Mouse (Mus musculus): ENCODE data around the gene Cry2. TPM values are rescaled to one million over a fixed set of nuclear protein-coding genes. Genes with fewer than 3 reads are reported as not detected.

The Cry2 gene
- polyA plus RNA-seq, 1 experiment from 2014 or later, result 17.8 TPM

DNA sequence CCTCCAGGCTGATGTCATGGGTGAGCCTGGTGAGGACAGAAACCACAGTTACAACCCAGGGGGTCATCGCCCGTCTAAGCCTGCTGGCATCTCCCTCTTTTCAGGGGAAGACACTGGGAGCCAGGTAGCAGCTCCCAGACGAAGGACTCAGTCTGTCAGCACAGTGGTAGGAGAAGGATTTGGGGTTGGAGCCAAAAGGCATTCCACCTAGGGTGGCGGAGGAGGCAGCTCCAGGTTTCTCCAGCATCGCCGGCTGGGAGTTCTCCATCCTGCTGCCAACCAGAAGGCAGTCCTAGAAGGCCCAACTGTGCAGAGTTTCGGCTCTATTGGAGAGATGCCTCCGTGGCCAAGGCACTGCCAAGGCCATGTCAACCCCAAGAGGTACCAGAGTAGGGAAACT, 42.7 kb downstream of the Cry2 start:
- Histone ChIP-seq H3K9me3 (ENCODE audit: control insufficient read depth, low read length) (no peaks in the 10 kb centered on the region), H3K9ac (ENCODE audit: low read length) (no peak overlapping the region), H3K27ac (replicated peaks in 1 of 2; ENCODE audit: control insufficient read depth in 1 of 2, insufficient read depth in 1 of 2, low read depth in 2 of 2, low read length in 2 of 2) (no peak overlapping the region), H3K4me2 (ENCODE audit: low read length) (no peak overlapping the region), H3K4me1 (ENCODE audit: control insufficient read depth in 2 of 2, insufficient read depth in 2 of 2, low read length in 2 of 2) (peaks cover 14 to 21% of the 10 kb centered on the region in 2 experiments; a peak in 3 of 4 replicates), H3K36me3 (ENCODE audit: control insufficient read depth, insufficient read depth, low read length) (peaks cover 2% of the 10 kb centered on the region; the same call in 1 of the 2 replicates), H3K27me3 (ENCODE audit: control insufficient read depth, insufficient read depth, low read length) (peaks cover 25% of the 10 kb centered on the region), H3K4me3 (ENCODE audit: control insufficient read depth in 1 of 2, insufficient read depth in 1 of 2, low read depth in 1 of 2, low read length in 2 of 2) (no peak overlapping the region)
- no peak for ATAC-seq (ENCODE audit: insufficient number of reproducible peaks, insufficient read depth, low FRiP score, low read depth)
- WGBS, result 82% methylated on average over 8 of the region's 8 CpGs

GRCm38 (mm10) chr2:92390206-92390930, 43.5 kb downstream of the Cry2 start:
- WGBS, result 61% methylated on average over 6 of the region's 6 CpGs
- no peak overlapping the region for H3K27ac ChIP-seq (replicated peaks in 1 of 2; ENCODE audit: control insufficient read depth in 1 of 2, insufficient read depth in 1 of 2, low read depth in 2 of 2, low read length in 2 of 2)
- H3K4me2 ChIP-seq (ENCODE audit: low read length), result no peak overlapping the region
- no peak overlapping the region for H3K9ac ChIP-seq (ENCODE audit: low read length)
- H3K4me1 ChIP-seq (ENCODE audit: control insufficient read depth in 2 of 2, insufficient read depth in 2 of 2, low read length in 2 of 2), result peaks cover 14 to 21% of the 10 kb centered on the region in 2 experiments; a peak in 3 of 4 replicates
- no peak for ATAC-seq (ENCODE audit: insufficient number of reproducible peaks, insufficient read depth, low FRiP score, low read depth)
- no peak overlapping the region for H3K4me3 ChIP-seq (ENCODE audit: control insufficient read depth in 1 of 2, insufficient read depth in 1 of 2, low read depth in 1 of 2, low read length in 2 of 2)
- H3K27me3 ChIP-seq (ENCODE audit: control insufficient read depth, insufficient read depth, low read length), result peaks cover 25% of the 10 kb centered on the region
- peaks cover 4% of the 10 kb centered on the region; the same call in 1 of the 2 replicates for H3K36me3 ChIP-seq (ENCODE audit: control insufficient read depth, insufficient read depth, low read length)
- no peaks in the 10 kb centered on the region for H3K9me3 ChIP-seq (ENCODE audit: control insufficient read depth, low read length)

DNA sequence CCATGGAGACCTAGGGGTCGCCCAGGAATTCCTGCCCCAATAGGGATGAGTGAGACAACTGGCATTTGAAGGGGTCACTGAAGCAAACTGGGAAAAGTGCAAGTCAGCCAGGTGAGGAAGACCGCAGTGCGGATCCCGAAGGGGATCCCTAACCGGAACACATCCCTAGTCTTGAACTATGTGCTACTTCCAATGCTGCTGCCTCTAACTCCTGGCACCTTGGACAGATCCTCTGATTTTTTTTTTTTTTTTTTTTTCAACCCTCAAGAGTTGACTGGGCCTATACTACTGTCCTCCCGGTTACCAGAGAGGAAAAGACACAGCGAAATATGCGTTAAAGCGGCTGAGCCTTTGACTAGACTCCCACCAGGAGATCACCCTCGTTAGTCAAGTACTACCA, 44.2 kb downstream of the Cry2 start:
- ATAC-seq (ENCODE audit: insufficient number of reproducible peaks, insufficient read depth, low FRiP score, low read depth), result no peak; the same call in 1 of the 2 replicates
- Histone ChIP-seq H3K27me3 (ENCODE audit: control insufficient read depth, insufficient read depth, low read length) (peaks cover 24% of the 10 kb centered on the region), H3K36me3 (ENCODE audit: control insufficient read depth, insufficient read depth, low read length) (peaks cover 4% of the 10 kb centered on the region; the same call in 1 of the 2 replicates), H3K9me3 (ENCODE audit: control insufficient read depth, low read length) (no peaks in the 10 kb centered on the region), H3K4me2 (ENCODE audit: low read length) (peak overlapping the region; percentile 84), H3K4me3 (ENCODE audit: control insufficient read depth in 1 of 2, insufficient read depth in 1 of 2, low read depth in 1 of 2, low read length in 2 of 2) (peak overlapping the region; percentile 61), H3K4me1 (ENCODE audit: control insufficient read depth in 2 of 2, insufficient read depth in 2 of 2, low read length in 2 of 2) (peaks cover 14 to 21% of the 10 kb centered on the region in 2 experiments; a peak in 3 of 4 replicates), H3K9ac (ENCODE audit: low read length) (peak overlapping the region; percentile 71; the same call in 1 of the 2 replicates), H3K27ac (replicated peaks in 1 of 2; ENCODE audit: control insufficient read depth in 1 of 2, insufficient read depth in 1 of 2, low read depth in 2 of 2, low read length in 2 of 2) (no peak overlapping the region)
- 9% methylated on average over 10 of the region's 10 CpGs for WGBS

- no peaks in the 10 kb centered on the region for H3K9me3 ChIP-seq (ENCODE audit: control insufficient read depth, low read length)
- H3K4me2 ChIP-seq (ENCODE audit: low read length), result peak overlapping the region; percentile 84
- H3K27ac ChIP-seq (replicated peaks in 1 of 2; ENCODE audit: control insufficient read depth in 1 of 2, insufficient read depth in 1 of 2, low read depth in 2 of 2, low read length in 2 of 2), result no peak overlapping the region
- H3K27me3 ChIP-seq (ENCODE audit: control insufficient read depth, insufficient read depth, low read length), result peaks cover 18% of the 10 kb centered on the region
- H3K4me3 ChIP-seq (ENCODE audit: control insufficient read depth in 1 of 2, insufficient read depth in 1 of 2, low read depth in 1 of 2, low read length in 2 of 2), result peak overlapping the region; percentile 61
- 1% methylated on average over 45 of the region's 62 CpGs for WGBS
- peak overlapping the region; percentile 71 for H3K9ac ChIP-seq (ENCODE audit: low read length)
- H3K4me1 ChIP-seq (ENCODE audit: control insufficient read depth in 2 of 2, insufficient read depth in 2 of 2, low read length in 2 of 2), result peaks cover 14 to 21% of the 10 kb centered on the region in 2 experiments; a peak in 3 of 4 replicates
- ATAC-seq (ENCODE audit: insufficient number of reproducible peaks, insufficient read depth, low FRiP score, low read depth), result peak; percentile 72
- H3K36me3 ChIP-seq (ENCODE audit: control insufficient read depth, insufficient read depth, low read length), result peaks cover 4% of the 10 kb centered on the region; the same call in 1 of the 2 replicates
Measured at GRCm38 (mm10) chr2:92388891-92389641, 44.8 kb downstream of the Cry2 start.

GRCm38 (mm10) chr2:92388081-92388517, 45.7 kb downstream of the Cry2 start:
- Histone ChIP-seq H3K4me2 (ENCODE audit: low read length) (peak overlapping the region; percentile 84), H3K4me3 (ENCODE audit: control insufficient read depth in 1 of 2, insufficient read depth in 1 of 2, low read depth in 1 of 2, low read length in 2 of 2) (peak overlapping the region; percentile 61; a peak in 2 of 4 replicates), H3K9ac (ENCODE audit: low read length) (no peak overlapping the region), H3K27ac (replicated peaks in 1 of 2; ENCODE audit: control insufficient read depth in 1 of 2, insufficient read depth in 1 of 2, low read depth in 2 of 2, low read length in 2 of 2) (no peak overlapping the region), H3K36me3 (ENCODE audit: control insufficient read depth, insufficient read depth, low read length) (peaks cover 4% of the 10 kb centered on the region; the same call in 1 of the 2 replicates), H3K9me3 (ENCODE audit: control insufficient read depth, low read length) (no peaks in the 10 kb centered on the region), H3K27me3 (ENCODE audit: control insufficient read depth, insufficient read depth, low read length) (peaks cover 8% of the 10 kb centered on the region), H3K4me1 (ENCODE audit: control insufficient read depth in 2 of 2, insufficient read depth in 2 of 2, low read length in 2 of 2) (peaks cover 14 to 21% of the 10 kb centered on the region in 2 experiments; a peak in 3 of 4 replicates)
- WGBS, result 53% methylated on average over 3 of the region's 3 CpGs
- no peak for ATAC-seq (ENCODE audit: insufficient number of reproducible peaks, insufficient read depth, low FRiP score, low read depth)

DNA sequence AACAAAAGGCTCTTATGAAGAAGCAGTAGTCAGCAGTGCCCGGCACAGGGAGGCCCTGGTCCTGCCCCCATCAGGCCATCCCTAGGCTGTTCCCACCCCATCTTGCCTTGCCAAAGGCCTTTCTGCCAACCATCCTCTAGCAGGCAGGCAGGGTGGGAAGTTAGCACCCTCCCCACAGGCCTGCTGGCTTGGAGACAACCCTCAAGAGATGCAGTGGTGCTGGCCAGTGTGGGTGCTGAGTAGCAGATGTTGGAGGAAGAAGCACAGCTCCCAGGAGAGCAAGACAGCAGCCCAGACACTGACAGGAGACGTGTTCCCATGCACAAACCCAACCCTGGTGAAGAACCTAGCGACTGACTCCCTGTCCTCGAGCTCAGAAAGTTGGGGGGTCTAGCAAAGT, 46.2 kb downstream of the Cry2 start:
- no peak overlapping the region for H3K4me3 ChIP-seq (ENCODE audit: control insufficient read depth in 1 of 2, insufficient read depth in 1 of 2, low read depth in 1 of 2, low read length in 2 of 2)
- H3K9ac ChIP-seq (ENCODE audit: low read length), result no peak overlapping the region
- 69% methylated on average over 4 of the region's 4 CpGs for WGBS
- H3K27me3 ChIP-seq (ENCODE audit: control insufficient read depth, insufficient read depth, low read length), result peaks cover 4% of the 10 kb centered on the region; the same call in 1 of the 2 replicates
- H3K4me1 ChIP-seq (ENCODE audit: control insufficient read depth in 2 of 2, insufficient read depth in 2 of 2, low read length in 2 of 2), result peaks cover 14 to 20% of the 10 kb centered on the region in 2 experiments; a peak in 3 of 4 replicates
- no peak for ATAC-seq (ENCODE audit: insufficient number of reproducible peaks, insufficient read depth, low FRiP score, low read depth)
- H3K4me2 ChIP-seq (ENCODE audit: low read length), result no peak overlapping the region
- no peaks in the 10 kb centered on the region for H3K9me3 ChIP-seq (ENCODE audit: control insufficient read depth, low read length)
- H3K27ac ChIP-seq (replicated peaks in 1 of 2; ENCODE audit: control insufficient read depth in 1 of 2, insufficient read depth in 1 of 2, low read depth in 2 of 2, low read length in 2 of 2), result no peak overlapping the region
- H3K36me3 ChIP-seq (ENCODE audit: control insufficient read depth, insufficient read depth, low read length), result peaks cover 5% of the 10 kb centered on the region

- Histone ChIP-seq H3K36me3 (ENCODE audit: control insufficient read depth, insufficient read depth, low read length) (peaks cover 12% of the 10 kb centered on the region), H3K27ac (replicated peaks in 1 of 2; ENCODE audit: control insufficient read depth in 1 of 2, insufficient read depth in 1 of 2, low read depth in 2 of 2, low read length in 2 of 2) (no peak overlapping the region), H3K27me3 (ENCODE audit: control insufficient read depth, insufficient read depth, low read length) (peaks cover 1% of the 10 kb centered on the region; the same call in 1 of the 2 replicates), H3K4me1 (ENCODE audit: control insufficient read depth in 2 of 2, insufficient read depth in 2 of 2, low read length in 2 of 2) (peaks cover 12 to 14% of the 10 kb centered on the region in 2 experiments; a peak in 3 of 4 replicates), H3K4me2 (ENCODE audit: low read length) (no peak overlapping the region), H3K4me3 (ENCODE audit: control insufficient read depth in 1 of 2, insufficient read depth in 1 of 2, low read depth in 1 of 2, low read length in 2 of 2) (no peak overlapping the region), H3K9me3 (ENCODE audit: control insufficient read depth, low read length) (no peaks in the 10 kb centered on the region), H3K9ac (ENCODE audit: low read length) (no peak overlapping the region)
- 84% methylated on average over 30 of the region's 30 CpGs for WGBS
- no peak for ATAC-seq (ENCODE audit: insufficient number of reproducible peaks, insufficient read depth, low FRiP score, low read depth)
Measured at GRCm38 (mm10) chr2:92386821-92387570, 46.8 kb downstream of the Cry2 start.
